Mouse (Mus musculus): ENCODE data around the gene Cemip2. TPM values are rescaled to one million over a fixed set of nuclear protein-coding genes. Genes with fewer than 3 reads are reported as not detected.

The Cemip2 gene
- polyA plus RNA-seq, 1 experiment from 2014 or later, result 39.0 TPM

- ATAC-seq (ENCODE audit: low FRiP score, low read depth), result no peak
- peaks cover 14% of the 10 kb centered on the region for H3K4me1 ChIP-seq
- no peak overlapping the region for H3K4me2 ChIP-seq (replicated peaks)
- WGBS, result 73% methylated on average over 3 of the region's 3 CpGs
- no peak overlapping the region for H3K4me3 ChIP-seq
- H3K9me3 ChIP-seq, result no peaks in the 10 kb centered on the region
- no peak overlapping the region for H3K9ac ChIP-seq
- no peaks in the 10 kb centered on the region for H3K27me3 ChIP-seq
- no peak overlapping the region for H3K27ac ChIP-seq
- H3K36me3 ChIP-seq, result peaks cover 48% of the 10 kb centered on the region
Measured at GRCm38 (mm10) chr19:21794569-21794968, 16.4 kb downstream of the Cemip2 start.

- Histone ChIP-seq H3K9ac (no peak overlapping the region), H3K27ac (no peak overlapping the region), H3K4me2 (replicated peaks) (no peak overlapping the region), H3K4me1 (peaks cover 20% of the 10 kb centered on the region), H3K9me3 (no peaks in the 10 kb centered on the region), H3K4me3 (no peak overlapping the region), H3K27me3 (no peaks in the 10 kb centered on the region), H3K36me3 (peaks cover 63% of the 10 kb centered on the region)
- WGBS, result 87% methylated on average over 5 of the region's 5 CpGs
- ATAC-seq (ENCODE audit: low FRiP score, low read depth), result no peak
Measured at GRCm38 (mm10) chr19:21796333-21796732, 18.2 kb downstream of the Cemip2 start.

- ATAC-seq (ENCODE audit: low FRiP score, low read depth), result no peak
- H3K27ac ChIP-seq, result no peak overlapping the region
- no peaks in the 10 kb centered on the region for H3K27me3 ChIP-seq
- H3K36me3 ChIP-seq, result peaks cover 73% of the 10 kb centered on the region
- no peak overlapping the region for H3K9ac ChIP-seq
- H3K4me3 ChIP-seq, result no peak overlapping the region
- 62% methylated on average over 3 of the region's 3 CpGs for WGBS
- peaks cover 15% of the 10 kb centered on the region for H3K4me1 ChIP-seq
- no peaks in the 10 kb centered on the region for H3K9me3 ChIP-seq
- H3K4me2 ChIP-seq (replicated peaks), result no peak overlapping the region
Measured at GRCm38 (mm10) chr19:21798700-21799099, 20.6 kb downstream of the Cemip2 start.

GRCm38 (mm10) chr19:21799410-21800373 lies 21.6 kb downstream of the Cemip2 start:
- Histone ChIP-seq H3K9me3 (no peaks in the 10 kb centered on the region), H3K4me3 (no peak overlapping the region), H3K27me3 (no peaks in the 10 kb centered on the region), H3K4me2 (replicated peaks) (no peak overlapping the region), H3K9ac (no peak overlapping the region), H3K4me1 (peaks cover 15% of the 10 kb centered on the region), H3K27ac (peak overlapping the region; percentile 33; the same call in 1 of the 2 replicates), H3K36me3 (peaks cover 78% of the 10 kb centered on the region)
- ATAC-seq (ENCODE audit: low FRiP score, low read depth), result peak; percentile 52; the same call in 1 of the 2 replicates
- 73% methylated on average over 13 of the region's 13 CpGs for WGBS

GRCm38 (mm10) chr19:21804488-21804887 lies 26.3 kb downstream of the Cemip2 start:
- no peak for ATAC-seq (ENCODE audit: low FRiP score, low read depth)
- 85% methylated on average over 8 of the region's 8 CpGs for WGBS
- no peaks in the 10 kb centered on the region for H3K27me3 ChIP-seq
- no peak overlapping the region for H3K9ac ChIP-seq
- no peak overlapping the region for H3K27ac ChIP-seq
- H3K4me3 ChIP-seq, result no peak overlapping the region
- peaks cover 90% of the 10 kb centered on the region for H3K36me3 ChIP-seq
- no peaks in the 10 kb centered on the region for H3K9me3 ChIP-seq
- no peak overlapping the region for H3K4me2 ChIP-seq (replicated peaks)
- H3K4me1 ChIP-seq, result peaks cover 6% of the 10 kb centered on the region; the same call in 1 of the 2 replicates

GRCm38 (mm10) chr19:21805305-21805704 lies 27.2 kb downstream of the Cemip2 start:
- H3K27ac ChIP-seq, result no peak overlapping the region
- ATAC-seq (ENCODE audit: low FRiP score, low read depth), result no peak
- H3K4me1 ChIP-seq, result no peaks in the 10 kb centered on the region
- no peaks in the 10 kb centered on the region for H3K27me3 ChIP-seq
- no peak overlapping the region for H3K4me3 ChIP-seq
- peaks cover 92% of the 10 kb centered on the region for H3K36me3 ChIP-seq
- no peak overlapping the region for H3K4me2 ChIP-seq (replicated peaks)
- no peak overlapping the region for H3K9ac ChIP-seq
- H3K9me3 ChIP-seq, result no peaks in the 10 kb centered on the region
- 82% methylated on average over 3 of the region's 3 CpGs for whole genome bisulfite sequencing

GRCm38 (mm10) chr19:21810135-21810534 lies 32.0 kb downstream of the Cemip2 start:
- 92% methylated on average over 5 of the region's 5 CpGs for WGBS
- no peaks in the 10 kb centered on the region for H3K9me3 ChIP-seq
- no peaks in the 10 kb centered on the region for H3K27me3 ChIP-seq
- no peaks in the 10 kb centered on the region for H3K4me1 ChIP-seq
- ATAC-seq (ENCODE audit: low FRiP score, low read depth), result no peak
- H3K4me3 ChIP-seq, result no peak overlapping the region
- H3K36me3 ChIP-seq, result peaks cover 91% of the 10 kb centered on the region
- H3K27ac ChIP-seq, result no peak overlapping the region
- no peak overlapping the region for H3K9ac ChIP-seq
- no peak overlapping the region for H3K4me2 ChIP-seq (replicated peaks)

- H3K4me2 ChIP-seq (replicated peaks), result no peak overlapping the region
- ATAC-seq (ENCODE audit: low FRiP score, low read depth), result no peak
- H3K36me3 ChIP-seq, result peaks cover 89% of the 10 kb centered on the region
- H3K27ac ChIP-seq, result no peak overlapping the region
- no peaks in the 10 kb centered on the region for H3K27me3 ChIP-seq
- WGBS, result 74% methylated on average over 13 of the region's 13 CpGs
- no peaks in the 10 kb centered on the region for H3K9me3 ChIP-seq
- H3K9ac ChIP-seq, result no peak overlapping the region
- no peaks in the 10 kb centered on the region for H3K4me1 ChIP-seq
- H3K4me3 ChIP-seq, result no peak overlapping the region
Measured at GRCm38 (mm10) chr19:21813560-21813959, 35.4 kb downstream of the Cemip2 start.

- Histone ChIP-seq H3K4me2 (replicated peaks) (no peak overlapping the region), H3K27ac (no peak overlapping the region), H3K4me1 (no peaks in the 10 kb centered on the region), H3K27me3 (no peaks in the 10 kb centered on the region), H3K36me3 (peaks cover 89% of the 10 kb centered on the region), H3K9ac (no peak overlapping the region), H3K9me3 (no peaks in the 10 kb centered on the region), H3K4me3 (no peak overlapping the region)
- ATAC-seq (ENCODE audit: low FRiP score, low read depth), result no peak
- 82% methylated on average over 8 of the region's 8 CpGs for WGBS
Measured at GRCm38 (mm10) chr19:21814433-21815020, 36.4 kb downstream of the Cemip2 start.

- peaks cover 87% of the 10 kb centered on the region for H3K36me3 ChIP-seq
- WGBS, result 88% methylated on average over 4 of the region's 4 CpGs
- H3K4me3 ChIP-seq, result no peak overlapping the region
- no peaks in the 10 kb centered on the region for H3K4me1 ChIP-seq
- no peaks in the 10 kb centered on the region for H3K9me3 ChIP-seq
- H3K27me3 ChIP-seq, result no peaks in the 10 kb centered on the region
- no peak for ATAC-seq (ENCODE audit: low FRiP score, low read depth)
- no peak overlapping the region for H3K4me2 ChIP-seq (replicated peaks)
- no peak overlapping the region for H3K27ac ChIP-seq
- H3K9ac ChIP-seq, result no peak overlapping the region
Measured at GRCm38 (mm10) chr19:21816260-21816659, 38.1 kb downstream of the Cemip2 start.

GRCm38 (mm10) chr19:21818021-21818725 lies 40.0 kb downstream of the Cemip2 start:
- Histone ChIP-seq H3K9me3 (no peaks in the 10 kb centered on the region), H3K4me3 (no peak overlapping the region), H3K9ac (no peak overlapping the region), H3K4me1 (peaks cover 6% of the 10 kb centered on the region), H3K36me3 (peaks cover 80% of the 10 kb centered on the region), H3K27ac (no peak overlapping the region), H3K4me2 (replicated peaks) (no peak overlapping the region), H3K27me3 (no peaks in the 10 kb centered on the region)
- WGBS, result 70% methylated on average over 14 of the region's 14 CpGs
- ATAC-seq (ENCODE audit: low FRiP score, low read depth), result no peak; the same call in 1 of the 2 replicates

GRCm38 (mm10) chr19:21819585-21819984 lies 41.4 kb downstream of the Cemip2 start:
- 64% methylated on average over 5 of the region's 5 CpGs for WGBS
- Histone ChIP-seq H3K4me2 (replicated peaks) (no peak overlapping the region), H3K27ac (no peak overlapping the region), H3K36me3 (peaks cover 80% of the 10 kb centered on the region), H3K9ac (no peak overlapping the region), H3K4me1 (peaks cover 6% of the 10 kb centered on the region), H3K4me3 (no peak overlapping the region), H3K27me3 (no peaks in the 10 kb centered on the region), H3K9me3 (no peaks in the 10 kb centered on the region)
- ATAC-seq (ENCODE audit: low FRiP score, low read depth), result no peak
